Mouse (Mus musculus) testis, adult 2 months (tissue): Measurements from ENCODE around the gene Fads1. TPM values are rescaled to one million over a fixed set of nuclear protein-coding genes. Genes with fewer than 3 reads are reported as not detected.

ENCODE experiments used
- H3K27ac ChIP-seq: fragments of 200-500 bp; 2 replicates; pipeline ENCODE4 v1.5.1; 2012; ENCODE audit warnings: low read depth, low read length; ENCODE audit not compliant: control insufficient read depth, insufficient read depth
- H3K27me3 ChIP-seq: fragments of 200-500 bp; 2 replicates; pipeline ENCODE4 v1.6.1; 2012; ENCODE audit warnings: mild to moderate bottlenecking, low read length, moderate library complexity; ENCODE audit not compliant: control insufficient read depth, insufficient read depth
- H3K36me3 ChIP-seq: fragments of 200-500 bp; 2 replicates; pipeline ENCODE4 v1.6.1; 2012; ENCODE audit warnings: mild to moderate bottlenecking, low read length; ENCODE audit not compliant: control insufficient read depth, insufficient read depth
- H3K4me1 ChIP-seq: fragments of 200-500 bp; 2 replicates; pipeline ENCODE4 v1.6.1; 2012; ENCODE audit warnings: low read length; ENCODE audit not compliant: control insufficient read depth, insufficient read depth
- H3K4me3 ChIP-seq: fragments of 200-500 bp; 2 replicates; pipeline ENCODE4 v1.5.1; 2012; ENCODE audit warnings: low read depth, mild to moderate bottlenecking, low read length, moderate library complexity, mixed read lengths; ENCODE audit not compliant: control insufficient read depth
- CTCF ChIP-seq: fragments of 200-500 bp; IDR thresholded peaks from 2 replicates; pipeline ENCODE4 v1.5.1; 2012; ENCODE audit warnings: low read depth, mild to moderate bottlenecking, inconsistent platforms, low read length, moderate library complexity; ENCODE audit not compliant: control insufficient read depth, insufficient read depth, insufficient replicate concordance
- POLR2A ChIP-seq: fragments of 200-500 bp; IDR thresholded peaks from 2 replicates; pipeline ENCODE4 v1.6.1; 2012; ENCODE audit warnings: low read depth, mild to moderate bottlenecking, inconsistent platforms, low read length, moderate library complexity; ENCODE audit not compliant: control insufficient read depth
- polyA plus RNA-seq: library from polyadenylated mRNA; depleted of rRNA; stranded (reverse); fragments of >200 nt; gene quantifications from 2 replicates; pipeline ENCODE4 v1.2.3, GENCODE M21; 2012

The Fads1 gene
- polyA plus RNA-seq, 1 experiment, result 32.6 TPM

GRCm38 (mm10) chr19:10198723-10199122 is 16.0 kb downstream of the Fads1 start:
- H3K36me3 ChIP-seq, result no peaks in the 10 kb centered on the region
- no peaks in the 10 kb centered on the region for H3K27me3 ChIP-seq
- H3K4me3 ChIP-seq, result no peak overlapping the region
- TF ChIP-seq CTCF (peak; percentile 94), POLR2A (no peak)
- no peaks in the 10 kb centered on the region for H3K4me1 ChIP-seq
- H3K27ac ChIP-seq, result no peak overlapping the region

- no peak for TF ChIP-seq CTCF
- no peak for TF ChIP-seq POLR2A
- Histone ChIP-seq H3K4me3 (peak overlapping the region; percentile 99), H3K27me3 (no peaks in the 10 kb centered on the region), H3K27ac (peak overlapping the region; percentile 99), H3K4me1 (no peaks in the 10 kb centered on the region), H3K36me3 (no peaks in the 10 kb centered on the region)
These were observed 20.6 kb downstream of the Fads1 start for GRCm38 (mm10) chr19:10203146-10203847.

GRCm38 (mm10) chr19:10203848-10204615 is 21.3 kb downstream of the Fads1 start, which contains the start of the genes Tmem258 and Fen1:
Gene Tmem258 (plus strand): TSS chr19:10204014.
Gene Fen1 (minus strand): TSS chr19:10204169.
- Histone ChIP-seq H3K4me1 (no peaks in the 10 kb centered on the region), H3K4me3 (peak within 1 kb of the TSS; percentile 99), H3K27ac (peak within 1 kb of the TSS; percentile 99), H3K27me3 (no peaks in the 10 kb centered on the region), H3K36me3 (no peaks in the 10 kb centered on the region)
- TF ChIP-seq CTCF, result no peak
- peak; percentile 92 for TF ChIP-seq POLR2A

GRCm38 (mm10) chr19:10204616-10205001 is 21.9 kb downstream of the Fads1 start:
- H3K27ac ChIP-seq, result 0 out of 2 replicates have a peak overlapping the region, but pooled peaks have one; percentile 19
- peak overlapping the region; percentile 99; the same call in 1 of the 2 replicates for H3K4me3 ChIP-seq
- no peaks in the 10 kb centered on the region for H3K4me1 ChIP-seq
- H3K36me3 ChIP-seq, result no peaks in the 10 kb centered on the region
- no peaks in the 10 kb centered on the region for H3K27me3 ChIP-seq
- TF ChIP-seq POLR2A (no peak), CTCF (no peak)

- TF ChIP-seq POLR2A, result no peak
- no peak for TF ChIP-seq CTCF
- Histone ChIP-seq H3K36me3 (no peaks in the 10 kb centered on the region), H3K4me1 (no peaks in the 10 kb centered on the region), H3K27me3 (no peaks in the 10 kb centered on the region), H3K27ac (no peak overlapping the region), H3K4me3 (no peak overlapping the region)
These were observed 22.4 kb downstream of the Fads1 start for GRCm38 (mm10) chr19:10205051-10205450.

- Histone ChIP-seq H3K27ac (peak overlapping the region; percentile 49), H3K4me1 (no peaks in the 10 kb centered on the region), H3K4me3 (no peak overlapping the region), H3K27me3 (no peaks in the 10 kb centered on the region), H3K36me3 (no peaks in the 10 kb centered on the region; the same call in none of the 2 replicates)
- TF ChIP-seq POLR2A (no peak), CTCF (no peak)
These were observed 26.2 kb downstream of the Fads1 start for GRCm38 (mm10) chr19:10208851-10209250.

- H3K27me3 ChIP-seq, result no peaks in the 10 kb centered on the region
- H3K4me1 ChIP-seq, result no peaks in the 10 kb centered on the region
- H3K27ac ChIP-seq, result no peak overlapping the region
- peak overlapping the region; percentile 35 for H3K4me3 ChIP-seq
- H3K36me3 ChIP-seq, result no peaks in the 10 kb centered on the region; the same call in none of the 2 replicates
- TF ChIP-seq CTCF (no peak), POLR2A (no peak)
These were observed 28.2 kb downstream of the Fads1 start for GRCm38 (mm10) chr19:10210885-10211284.
